Mouse (Mus musculus) hindbrain, embryonic 16.5 days (tissue): ENCODE data around the gene Cartpt. TPM values are rescaled to one million over a fixed set of nuclear protein-coding genes. Genes with fewer than 3 reads are reported as not detected.
A peak's percentile ranks its signal among the peaks of the same experiment; 100 is the strongest.
"Not testable (repeated sequence)": the region's sequence is repeated elsewhere in the genome, so short reads cannot be mapped to it uniquely, and the experiment has no call there.

Experiments
- ATAC-seq: fragments of 200-750 bp; cut with Nextera tagmentation; 2 replicates; pipeline ENCODE4 v1.8.0; 2017; ENCODE audit warnings: moderate TSS enrichment, moderate library complexity
- H3K27ac ChIP-seq: fragments of 300-500 bp; sonication (generic); 2 replicates; pipeline ENCODE4 v1.5.1; 2014; ENCODE audit warnings: low read depth, mild to moderate bottlenecking, control low read depth, low read length, moderate library complexity
- H3K27me3 ChIP-seq: fragments of 300-500 bp; sonication (generic); replicated peaks from 2 replicates; pipeline ENCODE4 v1.6.1; 2014; ENCODE audit warnings: low read length; ENCODE audit not compliant: control insufficient read depth, insufficient read depth
- H3K36me3 ChIP-seq: fragments of 300-500 bp; sonication (generic); 2 replicates; pipeline ENCODE4 v1.6.1; 2014; ENCODE audit warnings: mild to moderate bottlenecking, low read length, moderate library complexity, mixed read lengths; ENCODE audit not compliant: control insufficient read depth, insufficient read depth
- H3K4me1 ChIP-seq: fragments of 300-500 bp; sonication (generic); 2 replicates; pipeline ENCODE4 v1.6.1; 2014; ENCODE audit warnings: low read depth, low read length; ENCODE audit not compliant: control insufficient read depth, insufficient read depth
- H3K4me2 ChIP-seq: fragments of 300-500 bp; sonication (generic); 2 replicates; pipeline ENCODE4 v1.6.1; 2014; ENCODE audit warnings: mild to moderate bottlenecking, low read length, control low read depth, moderate library complexity
- H3K4me3 ChIP-seq: fragments of 300-500 bp; sonication (generic); 2 replicates; pipeline ENCODE4 v1.5.1; 2014; ENCODE audit warnings: mild to moderate bottlenecking, low read length, control low read depth, moderate library complexity
- H3K9ac ChIP-seq: fragments of 300-500 bp; sonication (generic); 2 replicates; pipeline ENCODE4 v1.6.1; 2014; ENCODE audit warnings: low read depth, mild to moderate bottlenecking, control low read depth, low read length, moderate library complexity
- H3K9me3 ChIP-seq: fragments of 300-500 bp; sonication (generic); 2 replicates; pipeline ENCODE4 v1.6.1; 2014; ENCODE audit warnings: mild to moderate bottlenecking, low read length, moderate library complexity; ENCODE audit not compliant: control insufficient read depth
- WGBS: fragments of 180-500 bp; shearing (Covaris S2); extraction: QIAGEN DNeasy Blood & Tissue Kit; methylation state at CpG from one replicate; pipeline ENCODE4 v1.1.7; 2014; 5-methylcytosine and 5-hydroxymethylcytosine counted together
- polyA plus RNA-seq: library from polyadenylated mRNA; unstranded; fragments of >200 nt; fragmentation: Nextera tagmentation; extraction: Ambion mirVana; gene quantifications from 2 replicates; pipeline ENCODE4 v1.2.1, GENCODE M21; 2015

Gene Cartpt
- polyA plus RNA-seq, 1 experiment from 2014 or later: 32.9 TPM

DNA sequence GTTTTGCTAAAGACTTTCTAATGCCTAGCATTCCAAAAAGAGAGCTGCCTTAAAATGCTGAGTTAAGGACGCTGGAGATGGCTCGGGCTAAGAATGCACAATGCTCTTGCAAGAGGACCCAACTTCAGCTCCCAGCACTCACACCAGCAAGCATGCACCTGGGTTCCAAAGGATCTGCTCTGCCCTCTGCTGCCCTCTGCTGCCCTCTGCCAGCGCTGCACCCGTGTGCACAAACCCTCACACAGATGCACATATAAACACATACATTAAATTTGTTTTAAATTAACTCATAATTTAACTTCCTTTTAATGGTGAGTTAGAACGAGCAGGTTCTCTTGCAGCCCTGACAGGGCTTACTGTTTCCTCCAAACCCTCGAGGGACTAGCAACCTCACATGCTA is 32.5 kb downstream of the Cartpt start:
- Histone ChIP-seq H3K27ac (no peak overlapping the region), H3K36me3 (no peaks in the 10 kb centered on the region), H3K9me3 (0 out of 2 replicates have a peak, but pooled peaks cover 3% of the 10 kb centered on the region), H3K4me1 (no peaks in the 10 kb centered on the region), H3K4me2 (no peak overlapping the region), H3K9ac (no peak overlapping the region), H3K4me3 (no peak overlapping the region), H3K27me3 (no peaks in the 10 kb centered on the region)
- 92% methylated on average over 6 of the region's 6 CpGs for WGBS
- no peak for ATAC-seq

DNA sequence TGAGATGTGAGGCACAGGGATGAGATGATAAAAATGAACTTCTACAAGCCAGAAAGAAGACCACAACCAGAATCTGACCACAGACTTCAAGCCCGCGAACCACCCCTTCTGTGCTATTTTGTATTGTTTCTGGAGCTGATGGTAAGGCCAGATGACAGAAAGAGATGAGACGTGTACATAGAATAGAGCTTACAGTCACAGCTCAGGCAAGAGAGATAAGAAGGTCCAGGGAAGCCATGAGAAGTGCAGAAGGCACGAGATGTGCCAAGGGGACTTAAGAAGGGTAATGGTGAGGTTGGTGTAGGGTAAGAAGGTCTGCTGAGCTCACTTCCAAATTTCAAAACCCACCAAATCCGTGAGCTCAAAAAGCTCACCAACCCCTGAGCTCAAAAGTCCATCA is 36.6 kb downstream of the Cartpt start:
- Histone ChIP-seq H3K4me1 (no peaks in the 10 kb centered on the region), H3K4me3 (no peak overlapping the region), H3K9me3 (0 out of 2 replicates have a peak, but pooled peaks cover 2% of the 10 kb centered on the region), H3K27me3 (no peaks in the 10 kb centered on the region), H3K4me2 (no peak overlapping the region), H3K9ac (no peak overlapping the region), H3K36me3 (no peaks in the 10 kb centered on the region), H3K27ac (no peak overlapping the region)
- ATAC-seq: no peak
- 85% methylated on average over 5 of the region's 5 CpGs for WGBS

DNA sequence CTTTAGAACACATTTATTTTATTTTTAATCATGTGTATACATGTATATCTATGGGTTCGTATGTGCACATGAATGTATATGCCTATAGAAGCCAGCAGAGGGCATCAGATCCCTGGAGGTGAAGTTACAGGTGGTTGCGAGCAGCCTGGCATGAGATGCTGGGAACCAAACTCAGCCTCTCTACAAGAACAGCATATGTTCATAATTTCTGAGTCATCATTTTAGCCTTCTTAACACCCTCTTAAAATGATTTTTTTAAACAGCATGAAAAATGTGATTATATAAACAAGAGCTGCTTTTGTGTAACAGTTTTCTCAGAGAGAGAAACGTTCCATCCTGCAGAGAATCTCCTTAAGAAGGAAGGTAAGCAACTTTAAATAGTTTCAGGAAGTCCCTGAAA is 40.2 kb downstream of the Cartpt start:
- WGBS: 95% methylated on average over 3 of the region's 3 CpGs
- no peak overlapping the region for H3K27ac ChIP-seq
- no peaks in the 10 kb centered on the region for H3K4me1 ChIP-seq
- H3K4me3 ChIP-seq: no peak overlapping the region
- no peaks in the 10 kb centered on the region for H3K27me3 ChIP-seq
- 0 out of 2 replicates have a peak, but pooled peaks cover 2% of the 10 kb centered on the region for H3K9me3 ChIP-seq
- H3K4me2 ChIP-seq: no peak overlapping the region
- no peak overlapping the region for H3K9ac ChIP-seq
- H3K36me3 ChIP-seq: no peaks in the 10 kb centered on the region
- no peak for ATAC-seq

DNA sequence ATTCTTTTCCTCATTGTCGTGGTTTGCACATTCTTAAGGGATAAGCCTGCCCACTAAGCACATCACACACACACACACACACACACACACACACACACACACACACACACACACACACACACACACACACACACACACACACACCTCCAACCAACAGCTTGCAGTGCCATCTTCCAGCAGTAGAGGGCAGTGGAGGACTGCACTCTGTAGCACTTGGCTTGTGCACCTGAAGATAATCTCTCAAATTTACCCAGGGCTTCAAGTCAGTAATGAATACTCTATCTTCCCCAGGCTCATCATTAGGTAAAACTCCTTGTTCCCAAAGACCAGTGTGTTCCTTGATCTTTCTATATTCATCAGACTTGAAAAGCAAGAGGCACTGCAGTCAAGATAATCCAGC is 41.8 kb downstream of the Cartpt start:
- no peak overlapping the region for H3K9ac ChIP-seq
- no peak overlapping the region for H3K27ac ChIP-seq
- H3K4me1 ChIP-seq: no peaks in the 10 kb centered on the region
- 5% methylated on average over 1 of the region's 1 CpGs for WGBS
- H3K4me2 ChIP-seq: no peak overlapping the region
- H3K36me3 ChIP-seq: no peaks in the 10 kb centered on the region
- peak; percentile 68 for ATAC-seq
- H3K9me3 ChIP-seq: 0 out of 2 replicates have a peak, but pooled peaks cover 2% of the 10 kb centered on the region
- H3K4me3 ChIP-seq: no peak overlapping the region
- no peaks in the 10 kb centered on the region for H3K27me3 ChIP-seq

DNA sequence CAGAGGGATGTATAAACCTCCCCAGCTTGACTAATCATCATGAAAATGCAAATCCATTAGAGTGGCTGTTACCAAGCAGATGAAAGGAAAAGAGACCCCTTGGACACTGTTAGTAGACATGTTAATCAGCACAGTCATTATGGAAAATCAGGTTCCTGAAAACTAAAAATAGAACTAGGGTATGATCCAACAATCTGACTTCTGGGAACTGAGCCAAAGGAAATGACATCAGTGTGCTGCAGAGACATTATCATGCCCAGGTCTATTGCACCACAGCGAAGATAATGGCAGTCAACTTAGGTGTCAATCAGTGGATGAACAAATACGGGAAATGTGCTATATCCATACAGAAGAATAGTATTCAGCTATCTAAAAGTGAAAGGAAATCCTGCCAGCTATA is 43.0 kb downstream of the Cartpt start:
- H3K4me3 ChIP-seq: no peak overlapping the region
- H3K27ac ChIP-seq: no peak overlapping the region
- 0 out of 2 replicates have a peak, but pooled peaks cover 2% of the 10 kb centered on the region for H3K9me3 ChIP-seq
- ATAC-seq: no peak
- WGBS: 68% methylated on average over 2 of the region's 2 CpGs
- H3K27me3 ChIP-seq: no peaks in the 10 kb centered on the region
- no peaks in the 10 kb centered on the region for H3K36me3 ChIP-seq
- no peak overlapping the region for H3K4me2 ChIP-seq
- H3K9ac ChIP-seq: no peak overlapping the region
- no peaks in the 10 kb centered on the region for H3K4me1 ChIP-seq

DNA sequence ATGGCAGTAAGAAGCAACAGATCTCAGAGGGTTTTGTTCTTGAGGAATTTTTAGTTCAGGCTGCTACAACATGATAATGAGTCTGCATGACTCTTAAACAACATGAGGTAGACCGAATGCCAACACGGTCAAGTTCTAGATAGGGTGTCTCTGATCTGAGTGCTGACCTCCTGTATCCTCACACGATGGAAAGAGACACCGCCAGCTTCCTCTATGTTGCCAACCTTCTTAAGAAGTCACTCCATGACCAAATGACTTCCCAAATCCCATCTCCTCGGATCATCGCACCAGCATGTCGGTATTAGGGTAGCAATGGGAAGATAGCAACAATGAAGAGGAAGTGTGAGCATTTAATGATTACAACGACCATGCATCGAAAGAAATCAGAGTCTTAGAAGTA is 43.6 kb downstream of the Cartpt start:
- WGBS: 85% methylated on average over 9 of the region's 9 CpGs
- Histone ChIP-seq H3K27me3 (no peaks in the 10 kb centered on the region), H3K27ac (no peak overlapping the region), H3K4me1 (no peaks in the 10 kb centered on the region), H3K4me2 (no peak overlapping the region), H3K4me3 (no peak overlapping the region), H3K9me3 (0 out of 2 replicates have a peak, but pooled peaks cover 2% of the 10 kb centered on the region), H3K36me3 (no peaks in the 10 kb centered on the region), H3K9ac (no peak overlapping the region)
- ATAC-seq: no peak

DNA sequence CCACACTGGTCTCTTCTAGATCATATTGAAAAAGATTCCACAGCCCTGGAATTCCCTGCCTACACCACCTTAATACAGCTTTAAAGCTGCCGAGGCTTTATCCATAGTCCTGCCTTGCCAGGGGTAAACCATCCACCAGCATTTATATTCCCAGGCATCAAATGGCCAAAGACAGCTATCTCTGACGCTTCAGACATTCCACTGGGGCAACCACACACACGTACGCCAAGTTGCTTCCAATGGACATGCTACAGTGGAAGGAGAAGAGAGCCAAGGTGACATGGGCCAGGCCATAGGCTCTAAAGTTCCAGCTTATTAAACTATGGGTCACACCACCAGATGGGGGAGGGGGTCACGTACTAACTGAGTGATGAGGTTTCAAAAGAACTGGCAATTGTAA is 45.7 kb downstream of the Cartpt start:
- H3K27ac ChIP-seq: no peak overlapping the region
- H3K9me3 ChIP-seq: no peaks in the 10 kb centered on the region
- H3K36me3 ChIP-seq: no peaks in the 10 kb centered on the region
- no peak overlapping the region for H3K4me3 ChIP-seq
- ATAC-seq: no peak
- 87% methylated on average over 5 of the region's 5 CpGs for WGBS
- no peaks in the 10 kb centered on the region for H3K4me1 ChIP-seq
- H3K4me2 ChIP-seq: no peak overlapping the region
- H3K27me3 ChIP-seq: no peaks in the 10 kb centered on the region
- H3K9ac ChIP-seq: no peak overlapping the region

DNA sequence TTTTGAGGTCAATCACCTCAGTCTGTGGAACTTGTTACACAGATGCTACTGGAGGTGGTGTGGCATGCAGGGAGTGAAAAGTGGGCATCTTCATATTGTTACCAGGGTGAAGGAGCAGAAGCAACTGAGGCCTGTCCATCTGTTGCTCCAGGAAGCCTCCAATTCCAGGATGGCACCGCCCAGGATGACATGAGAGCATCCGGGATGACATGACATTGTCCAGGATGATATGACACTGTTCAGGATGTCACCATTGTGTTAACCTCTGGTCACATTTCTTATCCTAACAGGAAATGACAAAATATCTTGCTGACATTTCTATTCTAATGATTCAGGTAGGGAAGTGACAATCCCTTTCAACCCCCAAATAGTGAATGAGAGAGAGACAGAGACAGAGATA is 47.8 kb downstream of the Cartpt start:
- H3K4me3 ChIP-seq: no peak overlapping the region
- no peak for ATAC-seq
- H3K27me3 ChIP-seq: no peaks in the 10 kb centered on the region
- H3K4me1 ChIP-seq: peaks cover 4% of the 10 kb centered on the region; the same call in 1 of the 2 replicates
- WGBS: 93% methylated on average over 2 of the region's 2 CpGs
- H3K27ac ChIP-seq: no peak overlapping the region
- no peak overlapping the region for H3K9ac ChIP-seq
- H3K9me3 ChIP-seq: no peaks in the 10 kb centered on the region
- H3K36me3 ChIP-seq: no peaks in the 10 kb centered on the region
- no peak overlapping the region for H3K4me2 ChIP-seq

DNA sequence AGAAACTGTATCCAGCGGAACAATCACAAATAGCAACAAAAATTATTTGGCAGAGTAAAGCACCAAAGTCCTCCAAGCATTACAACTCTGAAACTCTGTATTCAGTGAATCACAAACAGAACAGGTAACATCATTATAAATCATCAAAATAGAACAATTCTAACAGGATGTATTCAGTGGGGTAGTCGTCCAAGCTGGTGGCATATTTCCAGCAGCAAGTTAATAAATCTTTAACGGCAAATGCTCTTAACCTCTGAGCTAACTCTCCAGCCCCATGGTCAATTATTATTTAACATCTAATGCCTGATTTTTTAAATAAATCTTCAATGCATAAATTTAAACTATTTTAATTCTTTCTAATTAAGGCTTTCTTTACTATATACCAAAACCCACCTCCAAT is 48.5 kb downstream of the Cartpt start:
- H3K4me2 ChIP-seq, H3K9me3 ChIP-seq, H3K9ac ChIP-seq, H3K4me1 ChIP-seq, H3K4me3 ChIP-seq, H3K36me3 ChIP-seq, H3K27ac ChIP-seq, ATAC-seq, H3K27me3 ChIP-seq: not testable (repeated sequence)
- WGBS: 74% methylated on average over 3 of the region's 3 CpGs

DNA sequence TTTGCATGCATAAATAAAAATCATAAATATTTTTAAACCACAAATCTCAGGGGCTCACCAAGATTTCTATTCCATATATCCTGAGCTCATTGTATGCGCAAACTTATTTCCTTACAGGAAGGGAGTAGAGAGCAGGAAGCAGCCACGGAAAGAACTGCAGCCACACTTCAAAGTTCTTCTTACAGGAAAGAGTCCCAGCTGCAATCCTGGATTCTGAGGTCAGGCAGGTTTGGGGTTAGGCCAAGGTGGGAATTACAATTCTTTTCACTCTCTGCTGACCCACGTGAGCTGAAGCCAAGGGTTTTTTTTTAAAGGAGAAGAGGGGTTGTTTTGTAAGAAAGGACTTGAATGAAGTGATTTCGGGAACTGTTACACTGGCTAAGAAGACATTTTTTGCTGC is 49.9 kb downstream of the Cartpt start:
- H3K4me1 ChIP-seq: peaks cover 4% of the 10 kb centered on the region; the same call in 1 of the 2 replicates
- WGBS: 55% methylated on average over 4 of the region's 4 CpGs
- H3K4me3 ChIP-seq: no peak overlapping the region
- H3K4me2 ChIP-seq: no peak overlapping the region
- H3K9me3 ChIP-seq: no peaks in the 10 kb centered on the region
- ATAC-seq: no peak
- H3K9ac ChIP-seq: no peak overlapping the region
- H3K27ac ChIP-seq: no peak overlapping the region
- H3K36me3 ChIP-seq: no peaks in the 10 kb centered on the region
- no peaks in the 10 kb centered on the region for H3K27me3 ChIP-seq
